Mouse (Mus musculus) heart, embryonic 12.5 days (tissue): ENCODE data around the gene Magi1. TPM values are rescaled to one million over a fixed set of nuclear protein-coding genes. Genes with fewer than 3 reads are reported as not detected.

Experiments used
- ATAC-seq: fragments of 200-750 bp; cut with Nextera tagmentation; 2 replicates; pipeline ENCODE4 v1.8.0; 2017; ENCODE audit warnings: moderate TSS enrichment, moderate library complexity; ENCODE audit not compliant: insufficient number of reproducible peaks, low FRiP score
- H3K27ac ChIP-seq: fragments of 300-500 bp; sonication (generic); 2 replicates; pipeline ENCODE4 v1.5.1; 2016; ENCODE audit warnings: mild to moderate bottlenecking, moderate library complexity; ENCODE audit not compliant: poor library complexity, severe bottlenecking
- H3K27me3 ChIP-seq: fragments of 300-500 bp; sonication (generic); replicated peaks from 2 replicates; pipeline ENCODE4 v1.6.1; 2016; ENCODE audit warnings: mild to moderate bottlenecking, moderate library complexity
- H3K36me3 ChIP-seq: fragments of 300-500 bp; sonication (generic); 2 replicates; pipeline ENCODE4 v1.6.1; 2016; ENCODE audit warnings: mild to moderate bottlenecking, moderate library complexity
- H3K4me1 ChIP-seq: fragments of 300-500 bp; sonication (generic); replicated peaks from 2 replicates; pipeline ENCODE4 v1.6.1; 2016; ENCODE audit warnings: mild to moderate bottlenecking
- H3K4me2 ChIP-seq: fragments of 300-500 bp; sonication (generic); 2 replicates; pipeline ENCODE4 v1.6.1; 2016; ENCODE audit warnings: mild to moderate bottlenecking, moderate library complexity
- H3K4me3 ChIP-seq: fragments of 300-500 bp; sonication (generic); 2 replicates; pipeline ENCODE4 v1.5.1; 2016; ENCODE audit warnings: mild to moderate bottlenecking
- H3K9ac ChIP-seq: fragments of 300-500 bp; sonication (generic); 2 replicates; pipeline ENCODE4 v1.6.1; 2016; ENCODE audit warnings: mild to moderate bottlenecking, moderate library complexity
- H3K9me3 ChIP-seq: fragments of 300-500 bp; sonication (generic); replicated peaks from 2 replicates; pipeline ENCODE4 v1.6.1; 2016; ENCODE audit warnings: mild to moderate bottlenecking, moderate library complexity
- WGBS: fragments of 180-500 bp; shearing (Covaris S2); methylation state at CpG from one replicate; pipeline ENCODE4 v1.1.7; 2016; 5-methylcytosine and 5-hydroxymethylcytosine counted together
- polyA plus RNA-seq: library from polyadenylated mRNA; unstranded; fragments of >200 nt; fragmentation: Nextera tagmentation; extraction: Ambion mirVana; gene quantifications from 2 replicates; pipeline ENCODE4 v1.2.1, GENCODE M21; 2016

The Magi1 gene
- 9.9 and 13.2 TPM in 2 replicates for polyA plus RNA-seq

GRCm38 (mm10) chr6:94283318-94284061 is at the start of gene Magi1:
Gene Magi1, minus strand, starts transcription at chr6:94283917.
- WGBS, result under 1% methylated on average over 86 of the region's 86 CpGs

GRCm38 (mm10) chr6:94327143-94327542 is 43.4 kb upstream of the Magi1 start:
- Histone ChIP-seq H3K9ac (no peak overlapping the region), H3K4me3 (no peak overlapping the region), H3K4me2 (no peak overlapping the region), H3K4me1 (no peaks in the 10 kb centered on the region), H3K9me3 (no peaks in the 10 kb centered on the region), H3K36me3 (no peaks in the 10 kb centered on the region), H3K27ac (no peak overlapping the region), H3K27me3 (no peaks in the 10 kb centered on the region)
- no peak for ATAC-seq
- 76% methylated on average over 4 of the region's 4 CpGs for WGBS

More at GRCm38 (mm10) chr6:94283318-94284061, at the start of gene Magi1:
- peak within 1 kb of the TSS; percentile 82 for H3K9ac ChIP-seq
- H3K4me1 ChIP-seq, result peaks cover 31% of the 10 kb centered on the region
- peak within 1 kb of the TSS; percentile 91 for H3K4me2 ChIP-seq
- ATAC-seq, result peak; percentile 93
- H3K9me3 ChIP-seq, result peaks cover 8% of the 10 kb centered on the region
- peaks cover 3% of the 10 kb centered on the region; the same call in 1 of the 2 replicates for H3K36me3 ChIP-seq
- peak within 1 kb of the TSS; percentile 95 for H3K27ac ChIP-seq
- H3K4me3 ChIP-seq, result peak within 1 kb of the TSS; percentile 68
- no peaks in the 10 kb centered on the region for H3K27me3 ChIP-seq

- Histone ChIP-seq H3K4me3 (no peak overlapping the region), H3K9me3 (0 out of 2 replicates have a peak, but pooled peaks cover 4% of the 10 kb centered on the region), H3K27me3 (no peaks in the 10 kb centered on the region), H3K36me3 (no peaks in the 10 kb centered on the region), H3K4me1 (no peaks in the 10 kb centered on the region), H3K27ac (no peak overlapping the region), H3K9ac (no peak overlapping the region), H3K4me2 (no peak overlapping the region)
- ATAC-seq, result no peak
- WGBS, result 67% methylated on average over 3 of the region's 3 CpGs
These were observed 33.2 kb upstream of the Magi1 start for GRCm38 (mm10) chr6:94316886-94317285.

- ATAC-seq, result no peak
- Histone ChIP-seq H3K36me3 (no peaks in the 10 kb centered on the region), H3K27me3 (no peaks in the 10 kb centered on the region), H3K9ac (no peak overlapping the region), H3K4me1 (0 out of 2 replicates have a peak, but pooled peaks cover 4% of the 10 kb centered on the region), H3K4me2 (no peak overlapping the region), H3K9me3 (0 out of 2 replicates have a peak, but pooled peaks cover 4% of the 10 kb centered on the region), H3K27ac (no peak overlapping the region), H3K4me3 (no peak overlapping the region)
- 61% methylated on average over 7 of the region's 7 CpGs for whole genome bisulfite sequencing
These were observed 28.6 kb upstream of the Magi1 start for GRCm38 (mm10) chr6:94312285-94312684.

GRCm38 (mm10) chr6:94308498-94308897 is 24.8 kb upstream of the Magi1 start:
- H3K4me2 ChIP-seq, result no peak overlapping the region
- H3K36me3 ChIP-seq, result no peaks in the 10 kb centered on the region
- H3K4me3 ChIP-seq, result no peak overlapping the region
- ATAC-seq, result no peak
- peaks cover 7% of the 10 kb centered on the region; the same call in 1 of the 2 replicates for H3K4me1 ChIP-seq
- no peak overlapping the region for H3K27ac ChIP-seq
- 28% methylated on average over 7 of the region's 7 CpGs for WGBS
- H3K9ac ChIP-seq, result no peak overlapping the region
- H3K9me3 ChIP-seq, result no peaks in the 10 kb centered on the region; the same call in 1 of the 2 replicates
- H3K27me3 ChIP-seq, result no peaks in the 10 kb centered on the region

- ATAC-seq, result no peak
- H3K9ac ChIP-seq, result no peak overlapping the region
- WGBS, result 62% methylated on average over 6 of the region's 6 CpGs
- H3K4me2 ChIP-seq, result 0 out of 2 replicates have a peak overlapping the region, but pooled peaks have one; percentile 2
- H3K36me3 ChIP-seq, result no peaks in the 10 kb centered on the region
- no peaks in the 10 kb centered on the region; the same call in 1 of the 2 replicates for H3K9me3 ChIP-seq
- no peak overlapping the region for H3K4me3 ChIP-seq
- H3K27me3 ChIP-seq, result no peaks in the 10 kb centered on the region
- peaks cover 17% of the 10 kb centered on the region for H3K4me1 ChIP-seq
- H3K27ac ChIP-seq, result no peak overlapping the region
These were observed 19.8 kb upstream of the Magi1 start for GRCm38 (mm10) chr6:94303512-94303911.

GRCm38 (mm10) chr6:94301804-94302203 is 18.1 kb upstream of the Magi1 start:
- Histone ChIP-seq H3K27ac (no peak overlapping the region), H3K4me1 (peaks cover 18% of the 10 kb centered on the region), H3K36me3 (no peaks in the 10 kb centered on the region), H3K9me3 (no peaks in the 10 kb centered on the region; the same call in 1 of the 2 replicates), H3K9ac (no peak overlapping the region), H3K27me3 (no peaks in the 10 kb centered on the region), H3K4me2 (no peak overlapping the region), H3K4me3 (no peak overlapping the region)
- WGBS, result 81% methylated on average over 10 of the region's 10 CpGs
- no peak for ATAC-seq

- Histone ChIP-seq H3K9me3 (no peaks in the 10 kb centered on the region), H3K9ac (no peak overlapping the region), H3K27me3 (no peaks in the 10 kb centered on the region), H3K36me3 (no peaks in the 10 kb centered on the region), H3K4me2 (no peak overlapping the region), H3K4me3 (no peak overlapping the region), H3K27ac (no peak overlapping the region), H3K4me1 (peaks cover 18% of the 10 kb centered on the region)
- ATAC-seq, result peak; percentile 77; the same call in 1 of the 2 replicates
- 14% methylated on average over 3 of the region's 3 CpGs for WGBS
These were observed 16.8 kb upstream of the Magi1 start for GRCm38 (mm10) chr6:94300562-94300961.

GRCm38 (mm10) chr6:94287387-94287786 is 3.7 kb upstream of the Magi1 start:
- Histone ChIP-seq H3K36me3 (peaks cover 3% of the 10 kb centered on the region; the same call in 1 of the 2 replicates), H3K9me3 (peaks cover 19% of the 10 kb centered on the region), H3K27ac (no peak overlapping the region), H3K4me2 (no peak overlapping the region), H3K4me3 (no peak overlapping the region), H3K4me1 (peaks cover 8% of the 10 kb centered on the region), H3K9ac (no peak overlapping the region), H3K27me3 (no peaks in the 10 kb centered on the region)
- no peak for ATAC-seq

- Histone ChIP-seq H3K4me1 (peaks cover 15% of the 10 kb centered on the region), H3K9ac (no peak overlapping the region), H3K4me3 (no peak overlapping the region), H3K36me3 (peaks cover 3% of the 10 kb centered on the region; the same call in 1 of the 2 replicates), H3K4me2 (no peak overlapping the region), H3K27ac (no peak overlapping the region), H3K9me3 (peaks cover 19% of the 10 kb centered on the region), H3K27me3 (no peaks in the 10 kb centered on the region)
- 64% methylated on average over 2 of the region's 2 CpGs for WGBS
- no peak for ATAC-seq
These were observed 2.8 kb upstream of the Magi1 start for GRCm38 (mm10) chr6:94286555-94286954.

- under 1% methylated on average over 44 of the region's 44 CpGs for WGBS
- no peaks in the 10 kb centered on the region for H3K27me3 ChIP-seq
- H3K4me3 ChIP-seq, result peak overlapping the region; percentile 68
- peaks cover 26% of the 10 kb centered on the region for H3K4me1 ChIP-seq
- peak; percentile 69 for ATAC-seq
- H3K36me3 ChIP-seq, result peaks cover 3% of the 10 kb centered on the region; the same call in 1 of the 2 replicates
- peaks cover 14% of the 10 kb centered on the region for H3K9me3 ChIP-seq
- peak overlapping the region; percentile 95 for H3K27ac ChIP-seq
- peak overlapping the region; percentile 91 for H3K4me2 ChIP-seq
- H3K9ac ChIP-seq, result peak overlapping the region; percentile 71
These were observed 540 bp upstream of the Magi1 start for GRCm38 (mm10) chr6:94284089-94284825.
